ENCODE assay signal across 15 mouse cellular contexts in genomic region chr3:6381732-6382131, GRCm38 (mm10).
"Had no signal": no experiment of that assay in that cellular context is flagged by ENCODE, and none has a peak within 500 bp of the region (broad histone marks: within the 10 kb centered on the region; RNA-seq: fewer than 3 reads in every experiment).

No protein-coding gene starts in this region.

- H3K4me2 ChIP-seq: intestine, embryonic 15.5 days; limb, embryonic 15.5 days; liver, embryonic 12.5 days; lung, embryonic 14.5 days; midbrain, embryonic 15.5 days had no signal

- H3K36me3 ChIP-seq: intestine, embryonic 15.5 days; limb, embryonic 15.5 days; liver, embryonic 12.5 days; midbrain, embryonic 10.5 days; midbrain, embryonic 15.5 days had no signal

- H3K9me3 ChIP-seq: intestine, embryonic 15.5 days; limb, embryonic 15.5 days; midbrain, embryonic 15.5 days had no signal

- H3K4me1 ChIP-seq: intestine, embryonic 15.5 days; limb, embryonic 15.5 days; liver, embryonic 12.5 days; midbrain, embryonic 10.5 days; midbrain, embryonic 15.5 days had no signal

- H3K9ac ChIP-seq: intestine, embryonic 15.5 days; limb, embryonic 15.5 days; liver, embryonic 12.5 days; lung, embryonic 14.5 days; midbrain, embryonic 15.5 days had no signal

- H3K4me3 ChIP-seq: intestine, embryonic 15.5 days; layer of hippocampus, adult 2 months; left cerebral cortex, adult 2 months; limb, embryonic 15.5 days; liver, embryonic 12.5 days; midbrain, embryonic 10.5 days; midbrain, embryonic 15.5 days had no signal

- H3K27me3 ChIP-seq: intestine, embryonic 15.5 days; limb, embryonic 15.5 days; liver, embryonic 12.5 days; midbrain, embryonic 15.5 days had no signal

- ATAC-seq: intestine, embryonic 15.5 days; liver, embryonic 12.5 days; midbrain, embryonic 15.5 days had no signal

- DNase-seq: kidney, adult 18-20 months; kidney, postnatal 10 days; kidney, postnatal 4 days; lung, embryonic 14.5 days; lung, postnatal 10 days; lung, postnatal 4 days; thymus, postnatal 14 days had no signal

- H3K27ac ChIP-seq: intestine, embryonic 15.5 days; layer of hippocampus, adult 2 months; left cerebral cortex, adult 2 months; limb, embryonic 15.5 days; liver, embryonic 12.5 days; midbrain, embryonic 10.5 days; midbrain, embryonic 15.5 days; stomach, postnatal 0 days had no signal
